Mouse (Mus musculus) kidney, adult 2 months (tissue): ENCODE data around the gene Hsf4. TPM values are rescaled to one million over a fixed set of nuclear protein-coding genes. Genes with fewer than 3 reads are reported as not detected.

Source experiments
- DNase-seq: peaks from one replicate; pipeline ENCODE4 v3.0.0; 2021
- H3K27ac ChIP-seq: fragments of 200-500 bp; 2 replicates; pipeline ENCODE4 v1.5.1; 2012; ENCODE audit warnings: low read depth, low read length, control low read depth, inconsistent platforms; ENCODE audit not compliant: insufficient read depth
- H3K27me3 ChIP-seq: fragments of 200-500 bp; replicated peaks from 2 replicates; pipeline ENCODE4 v1.6.1; 2012; ENCODE audit warnings: mild to moderate bottlenecking, moderate library complexity, low read length, inconsistent platforms; ENCODE audit not compliant: control insufficient read depth, insufficient read depth
- H3K36me3 ChIP-seq: fragments of 200-500 bp; 2 replicates; pipeline ENCODE4 v1.6.1; 2012; ENCODE audit warnings: mild to moderate bottlenecking, moderate library complexity, low read length, inconsistent platforms; ENCODE audit not compliant: control insufficient read depth, insufficient read depth
- H3K4me1 ChIP-seq: fragments of 200-500 bp; 2 replicates; pipeline ENCODE4 v1.6.1; 2011; ENCODE audit warnings: low read length; ENCODE audit not compliant: control insufficient read depth, insufficient read depth
- H3K4me3 ChIP-seq: fragments of 200-500 bp; 2 replicates; pipeline ENCODE4 v1.5.1; 2011; ENCODE audit warnings: mild to moderate bottlenecking, low read depth, low read length, control low read depth; ENCODE audit not compliant: insufficient read depth
- CTCF ChIP-seq: fragments of 200-500 bp; conservative IDR thresholded peaks from 2 replicates; pipeline ENCODE4 v1.5.1; 2011; ENCODE audit warnings: low read depth, mild to moderate bottlenecking, control low read depth, low read length, moderate library complexity, mixed read lengths; ENCODE audit not compliant: insufficient read depth, insufficient read length
- POLR2A ChIP-seq: fragments of 200-500 bp; IDR thresholded peaks from one replicate; pipeline ENCODE4 v1.6.1; 2011; ENCODE audit warnings: low read depth, low read length, control low read depth
- WGBS: fragments of 180-500 bp; shearing (Covaris S2); methylation state at CpG from one replicate; pipeline ENCODE4 v1.1.7; 2018; 5-methylcytosine and 5-hydroxymethylcytosine counted together
- polyA plus RNA-seq: library from polyadenylated mRNA; depleted of rRNA; stranded (reverse); fragments of >200 nt; gene quantifications from 2 replicates; pipeline ENCODE4 v1.2.3, GENCODE M21; 2012

Gene Hsf4
- polyA plus RNA-seq, 1 experiment = 2.7 TPM

GRCm38 (mm10) chr8:105309142-105309847, 39.7 kb downstream of the Hsf4 start:
- peaks cover 9% of the 10 kb centered on the region; the same call in 1 of the 2 replicates for H3K4me1 ChIP-seq
- H3K27ac ChIP-seq = no peak overlapping the region
- 75% methylated on average over 15 of the region's 15 CpGs for WGBS
- TF ChIP-seq POLR2A = no peak
- no peak for TF ChIP-seq CTCF
- no peaks in the 10 kb centered on the region for H3K36me3 ChIP-seq
- no peak overlapping the region for H3K4me3 ChIP-seq
- no peaks in the 10 kb centered on the region for H3K27me3 ChIP-seq
- DNase-seq = no peak

- no peaks in the 10 kb centered on the region for H3K36me3 ChIP-seq
Measured at GRCm38 (mm10) chr8:105310118-105310517, 40.5 kb downstream of the Hsf4 start.

GRCm38 (mm10) chr8:105311718-105312117, 42.1 kb downstream of the Hsf4 start:
- no peak for TF ChIP-seq CTCF
- no peak for TF ChIP-seq POLR2A
- DNase-seq = no peak
- Histone ChIP-seq H3K27ac (no peak overlapping the region), H3K36me3 (no peaks in the 10 kb centered on the region), H3K27me3 (no peaks in the 10 kb centered on the region), H3K4me3 (no peak overlapping the region), H3K4me1 (0 out of 2 replicates have a peak, but pooled peaks cover 2% of the 10 kb centered on the region)
- 85% methylated on average over 1 of the region's 1 CpGs for WGBS

More at GRCm38 (mm10) chr8:105310118-105310517, 40.5 kb downstream of the Hsf4 start:
- no peak for TF ChIP-seq CTCF
- no peak overlapping the region for H3K4me3 ChIP-seq
- H3K27me3 ChIP-seq = no peaks in the 10 kb centered on the region
- DNase-seq = no peak
- WGBS = 74% methylated on average over 8 of the region's 8 CpGs
- no peak overlapping the region for H3K27ac ChIP-seq
- peaks cover 9% of the 10 kb centered on the region; the same call in 1 of the 2 replicates for H3K4me1 ChIP-seq

- DNase-seq = no peak
- WGBS = 91% methylated on average over 8 of the region's 8 CpGs
- no peaks in the 10 kb centered on the region for H3K36me3 ChIP-seq
Measured at GRCm38 (mm10) chr8:105312891-105313481, 43.4 kb downstream of the Hsf4 start.

GRCm38 (mm10) chr8:105313622-105314402, 44.2 kb downstream of the Hsf4 start:
- H3K27ac ChIP-seq = no peak overlapping the region
- H3K27me3 ChIP-seq = no peaks in the 10 kb centered on the region
- 90% methylated on average over 9 of the region's 9 CpGs for WGBS
- TF ChIP-seq CTCF = no peak
- no peak for TF ChIP-seq POLR2A
- no peaks in the 10 kb centered on the region for H3K4me1 ChIP-seq
- DNase-seq = no peak
- H3K36me3 ChIP-seq = no peaks in the 10 kb centered on the region
- H3K4me3 ChIP-seq = no peak overlapping the region

More at GRCm38 (mm10) chr8:105312891-105313481, 43.4 kb downstream of the Hsf4 start:
- no peak overlapping the region for H3K4me3 ChIP-seq
- H3K4me1 ChIP-seq = no peaks in the 10 kb centered on the region
- TF ChIP-seq CTCF (no peak), POLR2A (no peak)
- H3K27me3 ChIP-seq = no peaks in the 10 kb centered on the region
- H3K27ac ChIP-seq = no peak overlapping the region

- H3K36me3 ChIP-seq = no peaks in the 10 kb centered on the region
- no peaks in the 10 kb centered on the region for H3K4me1 ChIP-seq
- WGBS = 87% methylated on average over 18 of the region's 18 CpGs
- no peak overlapping the region for H3K27ac ChIP-seq
- TF ChIP-seq POLR2A (no peak), CTCF (no peak)
- no peaks in the 10 kb centered on the region for H3K27me3 ChIP-seq
- no peak for DNase-seq
- no peak overlapping the region for H3K4me3 ChIP-seq
Measured at GRCm38 (mm10) chr8:105315073-105315769, 45.6 kb downstream of the Hsf4 start.

GRCm38 (mm10) chr8:105317941-105318340, 48.3 kb downstream of the Hsf4 start:
- Histone ChIP-seq H3K4me3 (no peak overlapping the region), H3K4me1 (no peaks in the 10 kb centered on the region), H3K27ac (no peak overlapping the region), H3K36me3 (no peaks in the 10 kb centered on the region), H3K27me3 (no peaks in the 10 kb centered on the region)
- DNase-seq = no peak
- 91% methylated on average over 4 of the region's 4 CpGs for WGBS
- TF ChIP-seq CTCF (no peak), POLR2A (no peak)
